Mouse (Mus musculus) stomach, postnatal 0 days (tissue): ENCODE results near the gene Zbtb25. TPM values are rescaled to one million over a fixed set of nuclear protein-coding genes. Genes with fewer than 3 reads are reported as not detected.

ENCODE experiments used
- ATAC-seq: fragments of 200-750 bp; cut with Nextera tagmentation; 2 replicates; pipeline ENCODE4 v1.8.0; 2017; ENCODE audit not compliant: low FRiP score, low TSS enrichment
- DNase-seq: peaks from one replicate; pipeline ENCODE4 v3.0.0-alpha.2; 2016; ENCODE audit warnings: low spot score
- H3K27ac ChIP-seq: fragments of 300-500 bp; sonication (generic); replicated peaks from 2 replicates; pipeline ENCODE4 v1.5.1; 2014; ENCODE audit warnings: mild to moderate bottlenecking, control low read depth
- H3K27me3 ChIP-seq: fragments of 300-500 bp; sonication (generic); 2 replicates; pipeline ENCODE4 v1.6.1; 2014; ENCODE audit warnings: low read length; ENCODE audit not compliant: control insufficient read depth, insufficient read depth
- H3K36me3 ChIP-seq: fragments of 300-500 bp; sonication (generic); 2 replicates; pipeline ENCODE4 v1.6.1; 2014; ENCODE audit warnings: low read length, mixed read lengths; ENCODE audit not compliant: control insufficient read depth, insufficient read depth
- H3K4me1 ChIP-seq: fragments of 300-500 bp; sonication (generic); replicated peaks from 2 replicates; pipeline ENCODE4 v1.6.1; 2014; ENCODE audit warnings: antibody characterized with exemption; ENCODE audit not compliant: control insufficient read depth, insufficient read depth
- H3K4me2 ChIP-seq: fragments of 300-500 bp; sonication (generic); replicated peaks from 2 replicates; pipeline ENCODE4 v1.6.1; 2014; ENCODE audit warnings: low read depth, mild to moderate bottlenecking, control low read depth, moderate library complexity
- H3K4me3 ChIP-seq: fragments of 300-500 bp; sonication (generic); 2 replicates; pipeline ENCODE4 v1.5.1; 2014; ENCODE audit warnings: low read depth, low read length, control low read depth
- H3K9ac ChIP-seq: fragments of 300-500 bp; sonication (generic); 2 replicates; pipeline ENCODE4 v1.6.1; 2014; ENCODE audit warnings: mild to moderate bottlenecking, low read length, control low read depth, mixed read lengths
- H3K9me3 ChIP-seq: fragments of 300-500 bp; sonication (generic); 2 replicates; pipeline ENCODE4 v1.6.1; 2016; ENCODE audit warnings: low read length; ENCODE audit not compliant: control insufficient read depth
- CTCF ChIP-seq: IDR thresholded peaks from 2 replicates; pipeline ENCODE4 v1.5.1; 2016; ENCODE audit warnings: antibody characterized with exemption, low read depth, mild to moderate bottlenecking, moderate library complexity
- EP300 ChIP-seq: optimal IDR thresholded peaks from 2 replicates; pipeline ENCODE3; 2016; ENCODE audit warnings: antibody characterized with exemption
- WGBS: fragments of 180-500 bp; shearing (Covaris S2); extraction: QIAGEN DNeasy Blood & Tissue Kit; methylation state at CpG from one replicate; pipeline ENCODE4 v1.1.7; 2014; 5-methylcytosine and 5-hydroxymethylcytosine counted together
- polyA plus RNA-seq: library from polyadenylated mRNA; unstranded; fragments of >200 nt; fragmentation: Nextera tagmentation; extraction: Ambion mirVana; gene quantifications from 2 replicates; pipeline ENCODE4 v1.2.1, GENCODE M21; 2015

The Zbtb25 gene
- polyA plus RNA-seq, 1 experiment from 2014 or later: 7.4 TPM

DNA sequence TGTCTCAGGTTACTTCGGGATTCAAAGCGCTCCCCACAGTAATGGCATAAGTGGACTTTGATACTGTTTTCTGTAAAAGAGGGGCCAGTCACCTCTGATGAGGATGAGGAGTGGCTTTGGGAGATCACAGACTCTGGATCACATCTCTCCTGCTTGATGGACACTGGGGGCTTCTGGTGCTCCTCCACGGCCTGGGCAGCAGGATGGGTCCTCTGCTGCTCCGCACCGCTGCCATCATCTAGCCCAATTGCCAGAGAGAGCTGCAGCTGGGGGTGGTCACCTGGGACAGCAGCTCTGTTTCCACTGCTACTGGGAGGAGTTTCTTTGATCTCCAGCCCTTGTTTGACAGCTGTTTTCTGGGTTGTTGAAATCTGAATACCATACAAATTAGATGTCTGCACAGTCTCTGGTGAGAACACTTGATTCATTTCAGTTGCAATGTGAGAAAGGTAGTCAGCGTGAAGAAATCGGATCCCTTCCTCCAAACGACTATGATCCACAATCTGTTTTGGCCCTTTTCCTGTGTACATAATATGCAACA lies 19.7 kb downstream of the Zbtb25 start:
- H3K27ac ChIP-seq: no peak overlapping the region
- H3K4me3 ChIP-seq: no peak overlapping the region
- WGBS: 78% methylated on average over 8 of the region's 8 CpGs
- H3K9ac ChIP-seq: no peak overlapping the region
- ATAC-seq (no peak), DNase-seq (no peak)
- no peaks in the 10 kb centered on the region for H3K27me3 ChIP-seq
- H3K36me3 ChIP-seq: peaks cover 8% of the 10 kb centered on the region; the same call in 1 of the 2 replicates
- H3K9me3 ChIP-seq: no peaks in the 10 kb centered on the region
- TF ChIP-seq EP300 (no peak), CTCF (no peak)
- H3K4me2 ChIP-seq: no peak overlapping the region
- H3K4me1 ChIP-seq: no peaks in the 10 kb centered on the region

DNA sequence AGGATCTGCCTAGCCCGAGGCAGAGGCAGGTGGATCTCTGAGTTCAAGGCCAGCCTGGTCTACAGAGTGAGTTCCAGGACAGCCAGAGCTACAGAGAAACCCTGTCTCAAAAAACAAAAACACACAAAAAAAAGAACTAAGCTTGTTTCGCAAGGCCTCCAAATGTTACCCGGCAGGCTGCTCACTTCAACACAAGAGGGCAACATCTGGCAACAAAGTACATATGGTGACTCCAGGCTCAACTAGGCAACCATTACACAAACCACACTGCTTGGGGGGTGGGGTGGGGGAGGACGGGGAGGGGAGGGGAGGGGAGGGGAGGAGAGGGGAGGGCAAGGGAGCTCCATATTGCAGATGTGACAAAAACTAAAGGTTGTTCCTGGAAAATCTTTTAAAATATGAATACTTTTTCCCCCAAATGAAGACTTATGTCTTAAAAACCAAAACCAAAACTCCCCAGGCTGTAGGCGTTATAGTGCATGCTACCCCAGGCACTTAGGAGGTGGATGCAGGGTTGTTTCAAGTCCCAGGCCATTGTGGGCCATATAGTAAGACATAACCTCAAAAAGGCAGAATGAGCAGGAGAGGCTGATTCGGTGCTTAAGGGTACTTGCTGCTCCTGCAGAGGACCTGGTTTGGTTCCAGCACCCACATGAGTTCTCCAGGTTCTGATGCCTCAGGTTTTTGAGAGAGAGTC lies 23.5 kb downstream of the Zbtb25 start:
- Histone ChIP-seq H3K27me3 (no peaks in the 10 kb centered on the region), H3K4me3 (no peak overlapping the region), H3K9ac (no peak overlapping the region), H3K36me3 (peaks cover 5% of the 10 kb centered on the region; the same call in 1 of the 2 replicates), H3K9me3 (no peaks in the 10 kb centered on the region), H3K4me1 (no peaks in the 10 kb centered on the region), H3K27ac (no peak overlapping the region), H3K4me2 (no peak overlapping the region)
- ATAC-seq (no peak), DNase-seq (no peak)
- TF ChIP-seq CTCF (peak; percentile 71), EP300 (no peak)
- 80% methylated on average over 5 of the region's 6 CpGs for WGBS

DNA sequence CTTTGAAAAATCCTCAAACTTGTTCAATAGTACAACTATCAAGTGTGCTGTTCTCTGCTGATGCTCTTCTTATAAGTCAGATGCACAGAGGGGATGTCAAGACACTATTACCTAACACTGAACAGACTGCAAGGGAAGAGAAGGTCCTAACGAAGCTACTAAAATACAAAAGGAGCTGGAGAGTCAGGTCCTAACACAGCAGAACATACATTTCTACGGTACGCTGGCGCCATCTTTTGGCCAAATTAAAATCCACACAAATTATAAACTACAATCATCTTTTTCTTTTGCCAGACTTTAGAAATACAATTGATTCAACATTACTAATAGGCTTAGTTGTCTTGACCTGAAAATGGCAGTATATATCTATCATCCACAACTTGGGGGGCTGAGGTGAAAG lies 28.3 kb downstream of the Zbtb25 start:
- DNase-seq (peak; percentile 54), ATAC-seq (no peak)
- H3K9ac ChIP-seq: no peak overlapping the region
- no peak overlapping the region for H3K4me3 ChIP-seq
- H3K27ac ChIP-seq: no peak overlapping the region
- TF ChIP-seq CTCF (peak; percentile 92), EP300 (no peak)
- no peaks in the 10 kb centered on the region for H3K27me3 ChIP-seq
- WGBS: 3% methylated on average over 4 of the region's 4 CpGs
- no peaks in the 10 kb centered on the region for H3K36me3 ChIP-seq
- H3K4me2 ChIP-seq: no peak overlapping the region
- no peaks in the 10 kb centered on the region for H3K4me1 ChIP-seq
- H3K9me3 ChIP-seq: no peaks in the 10 kb centered on the region

DNA sequence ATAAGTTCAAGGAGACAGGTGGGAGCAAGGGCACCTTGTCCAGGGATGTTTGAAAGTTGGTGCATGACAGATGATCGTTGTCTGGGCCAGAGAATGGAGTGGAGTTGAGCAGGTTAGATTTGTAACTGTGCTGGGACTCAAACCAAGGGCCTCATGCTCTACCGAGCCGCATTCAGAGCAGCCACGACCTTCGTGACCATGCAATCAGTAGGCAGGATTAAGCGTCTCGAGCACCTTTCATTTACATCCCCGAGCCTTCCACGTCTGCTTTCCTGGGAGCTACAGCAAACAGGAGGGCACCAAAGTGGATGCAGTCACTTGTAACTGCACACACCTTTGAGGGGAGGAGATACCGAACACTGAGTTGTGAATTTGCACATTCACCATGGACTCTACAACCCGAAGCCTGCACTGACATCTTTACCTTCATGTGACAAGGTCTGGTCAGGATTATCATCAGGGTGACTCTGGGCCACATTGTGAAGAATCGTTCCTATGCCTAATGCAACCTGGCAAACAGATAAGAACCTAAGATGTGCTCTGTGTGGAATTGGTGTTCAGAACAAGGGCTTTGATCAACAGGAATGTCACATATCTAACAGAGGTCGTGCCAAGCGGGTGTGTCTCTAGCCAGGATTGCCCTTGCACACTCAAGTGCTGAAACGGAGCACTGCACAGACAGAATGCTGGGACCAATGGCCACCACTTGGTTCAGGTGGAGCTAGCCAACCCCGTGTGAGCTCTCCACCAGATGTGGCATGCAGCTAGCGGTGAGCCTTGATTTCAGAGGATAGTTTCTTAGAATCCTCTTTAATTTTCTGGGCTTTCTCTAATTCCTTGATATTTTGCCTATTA lies 33.1 kb downstream of the Zbtb25 start:
- DNase-seq: no peak
- Histone ChIP-seq H3K27me3 (no peaks in the 10 kb centered on the region), H3K27ac (no peak overlapping the region), H3K9me3 (no peaks in the 10 kb centered on the region), H3K4me1 (no peaks in the 10 kb centered on the region), H3K4me2 (no peak overlapping the region), H3K9ac (no peak overlapping the region), H3K36me3 (no peaks in the 10 kb centered on the region), H3K4me3 (no peak overlapping the region)
- no peak for ATAC-seq
- 62% methylated on average over 17 of the region's 17 CpGs for WGBS
- TF ChIP-seq CTCF (no peak), EP300 (no peak)

DNA sequence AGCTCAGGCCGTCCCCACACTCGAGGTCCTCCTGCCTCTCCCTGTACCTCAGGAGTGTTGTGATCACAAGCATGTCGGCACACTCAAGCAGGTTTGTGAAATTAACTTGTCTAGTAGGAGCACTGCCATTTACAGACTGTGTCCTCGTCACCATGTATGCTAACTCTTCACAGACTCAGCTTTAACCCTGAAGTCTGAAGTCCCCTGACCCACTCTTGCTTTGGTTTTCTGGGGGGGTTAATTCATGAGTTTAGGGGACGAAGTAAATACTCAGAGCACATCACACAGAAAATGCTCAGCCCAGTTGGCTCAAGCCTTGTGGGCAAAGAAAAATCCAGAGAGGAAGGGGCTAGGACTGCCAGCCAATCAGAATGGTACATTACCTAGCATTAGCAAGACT lies 33.8 kb downstream of the Zbtb25 start:
- no peak overlapping the region for H3K27ac ChIP-seq
- H3K4me3 ChIP-seq: no peak overlapping the region
- ATAC-seq (no peak), DNase-seq (no peak)
- no peak overlapping the region for H3K9ac ChIP-seq
- WGBS: 79% methylated on average over 5 of the region's 5 CpGs
- H3K9me3 ChIP-seq: no peaks in the 10 kb centered on the region
- H3K4me2 ChIP-seq: no peak overlapping the region
- TF ChIP-seq CTCF (no peak), EP300 (no peak)
- H3K4me1 ChIP-seq: no peaks in the 10 kb centered on the region
- H3K27me3 ChIP-seq: no peaks in the 10 kb centered on the region
- H3K36me3 ChIP-seq: no peaks in the 10 kb centered on the region
